Mouse (Mus musculus) megakaryocyte, embryonic 14.5 days (primary cell): Measurements from ENCODE around the gene Fam163a.

Experiments
- FLI1 ChIP-seq: IDR thresholded peaks from 2 replicates; pipeline ENCODE4 v1.6.1; 2012; ENCODE audit warnings: low read length, inconsistent platforms, mixed read lengths
- GATA1 ChIP-seq: IDR thresholded peaks from 3 replicates; pipeline ENCODE4 v1.6.1; 2012; ENCODE audit warnings: mixed read lengths, low read length, inconsistent platforms, borderline replicate concordance

GRCm38 (mm10) chr1:156197588-156197987, 7.2 kb downstream of the Fam163a start:
- TF ChIP-seq FLI1 (no peak), GATA1 (no peak)
